Mouse (Mus musculus): ENCODE measurements at regions not wholly inside any gene's neighbourhood (a gene's known extent, or its start where the extent isn't known, plus 50 kb on each side); places are given as distances from the start of the nearest gene placed in this dataset.
A peak's percentile ranks its signal among the peaks of the same experiment; 100 is the strongest.

DNA sequence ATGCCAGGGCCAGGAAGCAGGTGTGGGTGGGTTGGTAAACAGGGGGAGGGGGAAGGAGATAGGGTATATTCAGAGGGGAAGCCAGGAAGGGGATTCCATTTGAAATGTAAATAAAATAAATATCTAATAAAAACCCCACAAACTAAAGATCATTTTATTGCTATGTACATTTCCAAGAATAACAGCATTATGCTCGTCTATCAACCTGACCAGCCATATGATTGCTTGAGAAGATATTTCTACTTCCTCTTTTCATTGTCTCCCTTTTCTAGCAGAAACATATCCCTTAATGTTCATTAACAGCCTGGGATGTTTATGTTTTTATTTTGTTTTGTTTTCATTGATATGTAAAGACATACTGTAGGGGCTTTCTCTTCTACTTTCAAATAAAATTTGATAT lies 202.6 kb downstream of the Slitrk5 start:
- DNase-seq: no peak

DNA sequence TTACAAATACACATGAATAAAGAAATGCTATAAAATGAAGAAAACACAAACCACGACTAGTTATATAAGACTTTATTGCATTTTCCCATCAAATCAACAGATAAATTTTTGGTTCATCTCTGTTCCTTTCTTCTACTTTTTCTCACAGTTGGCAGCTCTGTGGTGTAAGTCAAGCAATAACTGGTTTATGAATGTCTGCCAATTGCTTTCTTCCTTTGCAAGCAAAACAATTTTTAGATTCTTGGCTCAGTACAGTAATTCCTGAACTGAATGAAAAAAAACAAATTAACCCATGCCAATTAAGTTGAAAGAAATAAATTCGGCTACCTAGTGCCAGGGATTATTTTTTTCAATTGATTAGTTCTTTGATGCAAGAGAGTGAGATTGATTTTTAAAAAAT lies 203.1 kb downstream of the Slitrk5 start:
- DNase-seq: no peak

DNA sequence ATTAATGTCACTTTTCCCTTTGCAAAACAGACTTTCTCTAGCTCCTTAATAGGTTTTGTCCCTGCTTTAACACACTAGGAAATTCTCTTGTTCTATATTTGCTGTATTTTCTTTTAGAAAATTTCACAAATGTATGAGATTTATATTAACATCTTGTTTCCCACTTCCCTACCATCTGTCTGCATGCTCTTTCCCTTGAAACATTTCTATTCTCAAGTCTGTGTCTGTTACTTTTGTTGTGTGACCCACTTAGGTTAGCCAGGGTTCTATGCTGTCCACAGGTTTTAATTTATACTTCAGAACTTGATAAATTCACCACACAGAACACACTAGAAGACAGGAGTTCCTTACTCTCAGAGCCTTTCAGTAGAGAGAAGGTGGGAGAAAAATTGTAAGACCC lies 209.1 kb downstream of the Slitrk5 start:
- peak; percentile 4 for DNase-seq

DNA sequence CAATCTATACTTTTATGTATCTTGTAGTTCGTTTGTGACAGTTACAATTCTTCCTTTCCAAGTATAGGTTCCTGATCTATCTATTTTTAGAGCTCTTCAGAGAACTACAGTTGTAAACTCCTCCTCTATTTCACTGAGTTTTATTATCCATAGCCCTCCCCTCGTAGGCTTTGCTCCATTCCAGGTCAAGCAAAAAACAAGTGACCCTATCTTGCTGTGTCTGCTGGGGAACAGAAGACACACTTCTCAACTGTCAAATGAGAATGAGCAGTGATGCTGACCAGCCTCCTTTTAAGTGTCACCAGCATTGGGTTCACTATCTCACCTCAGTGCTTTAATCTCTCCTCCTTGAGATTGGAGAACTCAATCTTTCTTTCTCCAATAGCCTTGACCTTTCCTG lies 212.8 kb downstream of the Slitrk5 start:
- DNase-seq: no peak

DNA sequence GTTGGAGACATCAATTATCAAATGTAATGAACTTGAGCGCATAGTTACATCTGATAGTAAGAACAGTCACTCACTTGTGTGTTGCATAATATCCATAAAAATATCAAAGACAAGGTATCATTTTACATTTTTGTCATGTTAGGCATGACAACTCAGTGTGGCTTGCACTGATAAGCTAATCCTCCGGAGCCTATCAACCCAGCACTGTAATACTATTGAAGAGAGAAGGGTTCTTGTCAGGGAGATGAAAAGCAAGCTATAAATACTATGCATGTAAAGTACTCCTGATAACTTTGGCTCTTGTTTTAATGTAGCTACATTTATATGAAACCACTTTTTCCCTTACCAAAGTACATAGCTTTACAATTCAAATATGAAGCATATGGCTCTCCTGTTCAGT lies 213.9 kb downstream of the Slitrk5 start:
- DNase-seq: no peak
